Mouse (Mus musculus) intestine, embryonic 14.5 days (tissue): ENCODE data around the gene Vmp1. TPM values are rescaled to one million over a fixed set of nuclear protein-coding genes. Genes with fewer than 3 reads are reported as not detected.

Source experiments
- ATAC-seq: fragments of 200-750 bp; cut with Nextera tagmentation; replicated peaks from 2 replicates; pipeline ENCODE4 v1.8.0; 2017; ENCODE audit warnings: low read depth, moderate number of reproducible peaks, moderate TSS enrichment, moderate library complexity; ENCODE audit not compliant: low FRiP score, low TSS enrichment
- DNase-seq: peaks from one replicate; pipeline ENCODE4 v3.0.0-alpha.2; 2018; ENCODE audit warnings: low spot score
- H3K27ac ChIP-seq: fragments of 300-500 bp; sonication (generic); 2 replicates; pipeline ENCODE4 v1.5.1; 2014; ENCODE audit warnings: low read depth, mild to moderate bottlenecking, control low read depth
- H3K27me3 ChIP-seq: fragments of 300-500 bp; sonication (generic); replicated peaks from 2 replicates; pipeline ENCODE4 v1.6.1; 2014; ENCODE audit warnings: low read length, control low read depth; ENCODE audit not compliant: control insufficient read depth, insufficient read depth
- H3K36me3 ChIP-seq: fragments of 300-500 bp; sonication (generic); 2 replicates; pipeline ENCODE4 v1.6.1; 2014; ENCODE audit warnings: low read length, control low read depth; ENCODE audit not compliant: control insufficient read depth, insufficient read depth
- H3K4me1 ChIP-seq: fragments of 300-500 bp; sonication (generic); replicated peaks from 2 replicates; pipeline ENCODE4 v1.6.1; 2014; ENCODE audit warnings: low read length, control low read depth, mixed read lengths; ENCODE audit not compliant: control insufficient read depth, insufficient read depth
- H3K4me2 ChIP-seq: fragments of 300-500 bp; sonication (generic); 2 replicates; pipeline ENCODE4 v1.6.1; 2014; ENCODE audit warnings: low read length
- H3K4me3 ChIP-seq: fragments of 300-500 bp; sonication (generic); 2 replicates; pipeline ENCODE4 v1.5.1; 2014; ENCODE audit warnings: low read depth, low read length, control low read depth, mixed read lengths
- H3K9ac ChIP-seq: fragments of 300-500 bp; sonication (generic); 2 replicates; pipeline ENCODE4 v1.6.1; 2014; ENCODE audit warnings: mild to moderate bottlenecking, low read length
- H3K9me3 ChIP-seq: fragments of 300-500 bp; sonication (generic); 2 replicates; pipeline ENCODE4 v1.6.1; 2016; ENCODE audit warnings: low read length, control low read depth; ENCODE audit not compliant: control insufficient read depth
- WGBS: fragments of 180-500 bp; shearing (Covaris S2); extraction: QIAGEN DNeasy Blood & Tissue Kit; methylation state at CpG from one replicate; pipeline ENCODE4 v1.1.7; 2014; 5-methylcytosine and 5-hydroxymethylcytosine counted together
- polyA plus RNA-seq: library from polyadenylated mRNA; unstranded; fragments of >200 nt; fragmentation: Nextera tagmentation; extraction: Ambion mirVana; gene quantifications from 2 replicates; pipeline ENCODE4 v1.2.1, GENCODE M21; 2014

Vmp1 gene
- polyA plus RNA-seq, 1 experiment from 2014 or later: 133 TPM

DNA sequence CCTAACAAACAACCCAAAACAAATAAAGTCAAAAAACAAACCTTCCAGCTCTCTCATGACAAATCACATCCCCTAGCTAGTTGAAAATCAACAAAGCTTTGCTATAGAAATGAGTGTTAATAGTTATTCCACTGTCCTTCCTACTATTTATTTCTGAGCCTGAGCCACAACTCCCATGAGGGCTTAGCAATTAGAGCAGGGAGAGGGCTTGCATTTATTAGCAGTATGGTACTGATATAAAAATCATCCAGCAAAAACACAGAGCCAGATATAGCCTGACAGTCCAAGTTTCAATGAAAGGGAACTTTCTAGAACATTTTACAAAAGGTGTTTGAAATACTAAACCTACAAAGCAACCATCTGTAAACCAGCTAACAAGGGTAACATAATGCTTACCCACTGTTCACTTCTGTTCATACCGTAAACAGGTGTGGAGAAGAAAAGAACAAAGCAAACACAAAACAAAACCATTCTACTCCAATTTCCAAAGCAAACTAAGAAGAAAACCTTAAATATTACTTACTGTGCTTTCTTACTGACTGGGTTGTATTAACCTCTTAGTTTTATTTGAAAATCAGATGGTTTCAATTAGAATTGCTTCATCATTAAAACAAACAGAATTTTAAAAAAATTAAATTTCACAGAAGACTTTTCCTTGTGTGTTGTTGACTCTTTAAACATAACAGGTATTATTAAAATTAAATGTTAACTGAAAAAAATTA, 61.3 kb downstream of the Vmp1 start:
- 87% methylated on average over 1 of the region's 1 CpGs for WGBS
- Histone ChIP-seq H3K36me3 (no peaks in the 10 kb centered on the region), H3K4me3 (no peak overlapping the region), H3K27me3 (no peaks in the 10 kb centered on the region), H3K9me3 (no peaks in the 10 kb centered on the region), H3K4me2 (no peak overlapping the region), H3K4me1 (no peaks in the 10 kb centered on the region; the same call in 1 of the 2 replicates), H3K9ac (no peak overlapping the region), H3K27ac (no peak overlapping the region)
- ATAC-seq (no peak), DNase-seq (no peak)

DNA sequence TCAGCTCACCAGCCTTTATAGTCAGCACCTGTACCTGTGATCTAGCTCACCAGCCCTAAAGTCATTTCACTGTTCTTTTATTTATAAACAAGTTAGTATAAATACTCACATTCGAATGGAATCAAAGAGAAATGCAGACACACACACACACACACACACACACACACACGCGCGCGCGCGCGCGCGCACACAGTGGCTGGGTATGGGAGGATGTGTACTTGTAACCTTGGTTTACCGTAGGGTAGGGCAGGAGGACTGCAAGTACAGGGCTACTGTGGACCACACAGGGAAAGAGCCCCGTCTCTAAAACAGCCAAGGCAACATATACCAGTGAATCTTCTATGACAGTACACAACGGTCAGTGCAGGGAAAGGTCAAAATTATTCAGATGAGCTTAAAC, 62.5 kb downstream of the Vmp1 start:
- no peak overlapping the region for H3K27ac ChIP-seq
- WGBS: 91% methylated on average over 13 of the region's 13 CpGs
- no peak for ATAC-seq
- H3K9ac ChIP-seq: no peak overlapping the region
- H3K36me3 ChIP-seq: no peaks in the 10 kb centered on the region
- H3K4me2 ChIP-seq: no peak overlapping the region
- no peak overlapping the region for H3K4me3 ChIP-seq
- H3K4me1 ChIP-seq: no peaks in the 10 kb centered on the region
- H3K27me3 ChIP-seq: no peaks in the 10 kb centered on the region
- DNase-seq: no peak
- H3K9me3 ChIP-seq: no peaks in the 10 kb centered on the region

DNA sequence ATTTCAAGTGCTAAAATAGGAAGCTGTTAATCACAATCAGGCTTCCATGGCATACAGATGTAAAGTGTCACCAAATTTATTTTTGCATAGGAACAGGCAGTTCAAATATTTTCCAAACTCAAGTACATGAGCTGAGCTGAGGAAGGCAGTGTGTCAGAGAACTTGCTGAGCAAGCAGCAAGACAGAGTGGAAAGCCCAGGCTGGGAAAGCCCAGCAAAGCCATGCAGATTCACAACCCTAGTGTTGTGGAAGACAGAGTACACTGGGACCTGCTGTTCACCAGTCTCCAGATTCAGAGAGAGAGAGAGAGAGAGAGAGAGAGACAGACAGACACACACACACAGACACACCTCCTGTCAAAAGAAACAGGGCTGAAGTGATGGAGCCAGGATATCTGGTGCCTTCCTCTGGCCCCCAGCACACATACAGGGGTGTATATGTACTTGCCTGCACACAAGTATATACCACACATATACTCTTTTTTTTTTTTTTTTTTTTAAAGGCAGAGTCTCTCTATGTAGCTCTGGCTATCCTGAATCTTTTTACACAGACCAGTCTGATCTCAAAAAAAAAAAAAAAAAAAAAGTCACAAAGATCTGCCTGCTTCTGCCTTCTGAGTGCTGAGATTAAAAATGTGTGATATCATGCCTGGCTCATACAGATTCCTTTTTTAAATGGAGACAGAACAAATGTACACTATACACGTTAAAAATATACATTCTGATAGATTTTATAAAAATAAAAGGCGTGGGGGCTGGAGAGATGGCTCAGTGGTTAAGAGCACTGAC, 64.9 kb downstream of the Vmp1 start:
- no peaks in the 10 kb centered on the region for H3K4me1 ChIP-seq
- H3K27me3 ChIP-seq: no peaks in the 10 kb centered on the region
- no peak overlapping the region for H3K27ac ChIP-seq

DNA sequence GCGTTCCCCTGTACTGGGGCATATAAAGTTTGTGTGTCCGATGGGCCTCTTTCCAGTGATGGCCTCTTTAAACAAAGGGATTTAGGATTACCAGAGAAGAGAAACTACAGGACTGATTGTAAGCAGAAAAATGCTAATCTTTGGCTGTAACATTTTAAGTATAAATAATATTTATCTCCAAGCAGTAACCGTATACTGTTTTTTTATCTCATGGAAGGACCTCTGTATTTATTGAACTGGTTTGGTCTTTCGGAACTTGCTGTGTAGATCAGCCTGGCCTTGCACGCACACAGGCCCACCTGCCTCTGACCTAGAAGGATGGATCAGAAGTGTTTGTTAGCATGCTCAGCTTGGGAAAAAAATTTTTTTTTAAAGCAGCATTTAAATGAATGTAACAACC, 69.0 kb downstream of the Vmp1 start:
- no peak for DNase-seq
- Histone ChIP-seq H3K9ac (no peak overlapping the region), H3K27me3 (no peaks in the 10 kb centered on the region), H3K4me3 (no peak overlapping the region), H3K36me3 (no peaks in the 10 kb centered on the region), H3K9me3 (no peaks in the 10 kb centered on the region), H3K27ac (no peak overlapping the region), H3K4me1 (no peaks in the 10 kb centered on the region), H3K4me2 (no peak overlapping the region)
- ATAC-seq: no peak
- WGBS: 73% methylated on average over 5 of the region's 5 CpGs

More for the DNA sequence above, 64.9 kb downstream of the Vmp1 start:
- Histone ChIP-seq H3K4me2 (no peak overlapping the region), H3K9me3 (no peaks in the 10 kb centered on the region), H3K36me3 (no peaks in the 10 kb centered on the region), H3K4me3 (no peak overlapping the region), H3K9ac (no peak overlapping the region)
- 91% methylated on average over 2 of the region's 2 CpGs for WGBS
- DNase-seq: no peak
- ATAC-seq: no peak

DNA sequence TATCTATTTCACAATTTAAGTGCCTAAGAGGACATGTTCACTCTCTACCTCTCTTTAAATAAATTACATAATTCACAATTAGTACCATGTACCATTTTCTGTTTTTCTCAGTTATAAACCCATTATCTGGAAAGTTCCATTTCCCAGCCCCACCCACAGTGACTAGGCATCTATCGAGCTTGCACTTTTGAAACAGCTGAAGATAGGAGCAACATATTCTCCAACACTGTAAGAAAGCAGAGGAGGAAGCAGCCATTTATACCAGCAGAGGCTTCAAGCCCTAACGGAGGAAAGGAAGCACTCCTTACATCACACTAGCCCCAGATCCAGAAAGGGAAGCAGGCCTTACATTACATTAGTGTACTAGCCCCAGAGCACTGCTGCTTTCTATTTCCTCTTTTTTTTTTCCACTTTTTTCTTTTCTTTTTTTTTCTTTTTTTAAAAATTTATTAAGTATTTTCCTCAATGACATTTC, 69.5 kb downstream of the Vmp1 start:
- H3K4me2 ChIP-seq: no peak overlapping the region
- H3K9ac ChIP-seq: no peak overlapping the region
- DNase-seq: no peak
- H3K27ac ChIP-seq: no peak overlapping the region
- no peaks in the 10 kb centered on the region for H3K4me1 ChIP-seq
- no peak overlapping the region for H3K4me3 ChIP-seq
- no peaks in the 10 kb centered on the region for H3K27me3 ChIP-seq
- no peak for ATAC-seq
- H3K36me3 ChIP-seq: no peaks in the 10 kb centered on the region
- H3K9me3 ChIP-seq: no peaks in the 10 kb centered on the region
- WGBS: 69% methylated on average over 2 of the region's 2 CpGs

DNA sequence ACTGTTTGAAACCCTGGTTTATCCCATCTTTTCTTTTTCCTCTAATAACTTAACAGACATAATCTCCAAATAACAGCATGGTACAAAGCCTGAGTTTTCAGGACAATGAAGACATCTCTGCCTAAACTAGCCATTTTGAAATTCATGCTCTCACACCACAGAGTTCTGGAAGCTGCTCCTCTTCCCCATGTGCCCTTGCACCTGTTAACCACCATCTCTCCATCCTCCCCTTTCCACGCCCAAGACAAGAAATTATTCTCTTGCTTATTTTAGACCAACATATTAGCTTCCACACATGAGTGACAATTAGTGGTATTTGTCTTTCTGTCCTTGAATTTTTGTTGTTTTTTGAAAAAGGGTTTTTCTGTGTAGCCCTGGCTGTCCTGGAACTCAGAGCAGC, 71.6 kb downstream of the Vmp1 start:
- 96% methylated on average over 1 of the region's 1 CpGs for WGBS
- no peaks in the 10 kb centered on the region for H3K36me3 ChIP-seq

DNA sequence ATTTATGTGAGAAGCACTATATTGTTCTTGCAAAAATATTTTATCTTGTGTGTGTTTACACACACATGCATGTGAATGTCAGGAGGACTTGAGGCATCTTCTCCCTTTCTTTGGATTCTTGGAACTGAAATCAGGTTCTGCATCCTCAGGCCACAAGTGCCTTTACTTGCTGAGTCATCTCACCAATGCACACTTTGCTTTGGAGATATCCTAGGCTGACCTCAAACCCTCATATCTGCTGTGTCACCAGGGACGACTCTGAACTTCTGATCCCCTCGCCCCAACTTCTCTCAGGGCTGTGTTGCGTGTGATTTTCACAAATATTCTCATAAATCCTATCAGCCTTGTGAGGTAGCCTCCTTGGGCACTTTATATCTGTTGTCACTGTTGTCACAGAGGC, 73.4 kb downstream of the Vmp1 start:
- Histone ChIP-seq H3K27ac (no peak overlapping the region), H3K27me3 (no peaks in the 10 kb centered on the region), H3K4me1 (0 out of 2 replicates have a peak, but pooled peaks cover 1% of the 10 kb centered on the region), H3K9ac (no peak overlapping the region), H3K36me3 (peaks cover 10% of the 10 kb centered on the region), H3K4me2 (no peak overlapping the region), H3K9me3 (no peaks in the 10 kb centered on the region), H3K4me3 (no peak overlapping the region)
- WGBS: 90% methylated on average over 3 of the region's 3 CpGs
- ATAC-seq: no peak
- no peak for DNase-seq

More for the DNA sequence above, 71.6 kb downstream of the Vmp1 start:
- Histone ChIP-seq H3K27ac (no peak overlapping the region), H3K9ac (no peak overlapping the region), H3K4me1 (no peaks in the 10 kb centered on the region), H3K27me3 (no peaks in the 10 kb centered on the region), H3K9me3 (no peaks in the 10 kb centered on the region), H3K4me2 (no peak overlapping the region), H3K4me3 (no peak overlapping the region)
- ATAC-seq (no peak), DNase-seq (no peak)

DNA sequence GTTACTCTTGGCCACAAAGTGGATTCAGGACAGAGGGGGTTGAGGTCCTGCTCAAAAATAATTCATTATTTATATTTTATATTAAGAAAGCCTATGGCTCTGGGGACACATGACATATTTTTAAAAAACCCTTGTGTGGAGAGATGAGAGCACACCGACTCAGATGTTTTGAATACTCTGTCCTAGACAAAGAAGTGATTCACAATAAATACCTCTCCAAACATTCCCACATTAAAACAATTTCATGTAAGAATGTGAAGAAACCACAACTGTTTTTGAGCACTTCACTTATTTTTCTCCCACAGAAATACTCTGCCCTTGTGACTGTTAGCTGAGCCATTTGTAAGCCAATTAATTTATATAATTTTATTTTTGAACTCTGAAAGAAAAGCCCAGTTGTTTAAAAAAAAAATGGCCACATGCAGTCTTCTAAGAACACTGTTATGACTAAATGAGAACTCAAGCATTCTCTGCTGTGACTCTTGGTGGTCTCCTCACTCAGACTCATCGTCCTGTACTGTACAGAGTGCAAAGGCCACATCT, 75.8 kb downstream of the Vmp1 start:
- DNase-seq (no peak), ATAC-seq (no peak)
- Histone ChIP-seq H3K36me3 (peaks cover 10% of the 10 kb centered on the region), H3K27me3 (no peaks in the 10 kb centered on the region), H3K4me3 (no peak overlapping the region), H3K9me3 (no peaks in the 10 kb centered on the region), H3K9ac (no peak overlapping the region), H3K4me2 (no peak overlapping the region), H3K4me1 (peaks cover 8% of the 10 kb centered on the region; the same call in 1 of the 2 replicates), H3K27ac (no peak overlapping the region)
- 86% methylated on average over 2 of the region's 2 CpGs for WGBS
